Mouse (Mus musculus) thymus, postnatal 14 days (tissue): ENCODE results near the gene Thrb.

Experiments
- DNase-seq: peaks from one replicate; pipeline ENCODE4 v3.0.0; 2021

Thrb gene

GRCm38 (mm10) chr14:17659686-17660328 lies at the start of gene Thrb:
Thrb (plus strand) TSS chr14:17660261.
- DNase-seq: peak; percentile 57

DNA sequence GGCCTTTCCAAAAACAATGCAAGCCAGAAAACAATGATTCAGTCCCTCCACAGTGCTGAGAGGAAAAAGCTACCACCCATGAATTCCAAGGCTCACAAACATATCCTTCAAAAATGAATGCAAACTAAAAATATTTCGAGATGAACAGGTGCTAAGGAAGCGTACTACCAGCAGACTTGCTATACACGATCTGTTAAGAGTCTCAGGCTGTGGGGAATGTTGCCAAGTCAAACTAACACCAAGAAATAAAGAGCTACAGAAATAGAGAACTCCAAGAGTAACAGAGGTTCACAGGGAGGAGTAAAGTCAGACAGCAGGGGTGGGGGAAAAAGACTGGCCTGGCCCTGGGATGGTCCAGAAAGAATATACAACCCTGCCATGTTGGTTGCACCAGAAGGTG lies 38.4 kb upstream of the Thrb start:
- DNase-seq: no peak

DNA sequence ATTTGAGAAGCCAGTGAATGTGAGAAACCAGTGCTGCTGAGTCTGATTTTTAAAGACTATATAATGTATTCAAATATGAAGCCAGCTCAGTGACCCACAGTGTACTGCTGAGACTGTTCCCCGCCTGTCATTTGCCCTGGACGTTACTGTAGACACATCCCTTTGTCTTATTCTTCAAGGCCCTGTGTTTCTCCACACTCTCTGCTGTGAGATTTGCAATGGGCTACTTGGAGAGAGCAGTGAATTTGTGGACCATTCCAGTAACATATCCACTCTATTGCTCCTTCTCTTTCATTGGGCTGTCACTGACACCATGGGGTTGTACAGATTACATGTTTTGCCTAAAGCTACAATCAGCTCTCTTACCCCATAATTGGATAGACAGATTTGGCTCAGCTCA lies 36.1 kb upstream of the Thrb start:
- DNase-seq: no peak

DNA sequence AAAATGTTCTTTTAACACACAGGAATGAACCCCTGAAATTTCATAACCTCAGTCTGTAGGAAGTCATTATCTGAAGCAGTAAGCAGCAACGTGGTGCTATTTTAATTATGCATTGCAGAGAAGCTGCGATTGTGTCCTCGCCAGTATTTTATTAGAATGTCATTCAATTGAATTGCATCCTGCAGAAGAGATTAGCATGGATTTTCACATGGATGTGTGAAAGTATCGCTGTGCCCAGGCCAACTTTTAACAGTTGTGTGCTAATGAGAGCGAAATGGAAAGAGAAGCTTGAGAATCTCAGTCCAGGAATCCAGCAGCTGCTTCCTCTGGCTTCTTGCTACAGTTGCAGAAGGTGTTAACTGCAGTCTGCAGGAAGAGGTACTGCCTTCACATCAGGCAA lies 30.8 kb upstream of the Thrb start:
- no peak for DNase-seq

- peak; percentile 40 for DNase-seq
These were observed 27.1 kb upstream of the Thrb start for GRCm38 (mm10) chr14:17632887-17633522.

DNA sequence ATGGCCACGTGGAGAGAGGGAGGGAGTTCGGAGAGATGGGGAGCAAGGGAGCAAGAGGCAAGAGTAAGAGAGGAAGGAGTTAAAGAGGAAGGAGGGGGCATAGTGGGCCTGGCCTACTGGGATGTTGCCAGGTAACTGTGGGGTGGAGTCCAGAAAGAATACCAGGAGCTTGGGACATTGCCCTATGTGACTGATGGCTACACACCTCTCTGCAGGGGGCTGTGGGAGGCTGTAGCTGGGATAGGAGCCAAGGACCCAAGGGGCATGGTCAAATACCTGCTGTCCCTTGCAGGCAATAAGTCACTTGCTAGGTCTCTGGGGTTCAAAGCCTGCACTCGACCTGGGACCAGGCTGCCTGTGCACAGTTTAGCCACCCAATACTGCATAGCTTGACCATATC lies 23.1 kb upstream of the Thrb start:
- no peak for DNase-seq

GRCm38 (mm10) chr14:17641770-17642169 lies 18.3 kb upstream of the Thrb start:
- DNase-seq: no peak

DNA sequence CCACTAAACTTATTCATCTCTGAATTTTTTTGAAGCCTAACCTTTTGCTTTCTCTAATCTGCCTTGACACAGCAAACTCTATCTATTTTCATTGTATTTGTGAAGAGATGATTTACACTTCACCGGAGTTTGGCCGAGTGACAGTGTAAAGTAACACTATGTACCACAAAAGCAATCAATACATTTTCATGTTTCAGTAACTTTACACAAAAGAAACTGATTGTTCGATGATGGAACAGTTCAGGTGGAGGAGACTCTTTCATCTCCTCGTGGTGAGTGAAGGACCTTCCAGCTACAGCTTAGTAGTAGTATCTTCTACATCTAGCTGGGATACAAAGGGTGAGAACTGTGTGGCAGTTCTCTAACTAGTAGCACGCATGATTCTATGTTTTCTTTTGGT lies 5.0 kb upstream of the Thrb start:
- DNase-seq: no peak

DNA sequence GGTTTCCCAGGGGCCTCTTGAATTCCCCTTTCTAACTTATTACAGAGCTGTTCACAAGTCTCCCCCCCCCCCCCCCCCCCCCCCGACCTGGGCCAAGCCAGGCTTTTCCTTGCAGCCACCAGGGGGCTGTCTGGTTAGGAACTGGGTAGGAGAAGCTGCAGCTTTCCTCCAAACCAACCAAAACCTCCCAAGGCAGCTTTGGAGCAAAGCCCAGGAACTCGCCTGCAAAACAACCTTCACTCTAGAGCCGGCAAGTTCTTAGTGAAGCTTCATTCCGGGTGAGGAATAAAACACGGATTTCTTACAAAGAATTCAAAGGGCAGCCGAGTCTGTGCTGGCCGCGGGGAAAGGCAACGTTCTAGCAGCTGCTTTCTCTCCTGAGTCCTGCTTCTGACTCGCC lies 1.0 kb upstream of the Thrb start:
- DNase-seq: peak; percentile 58

GRCm38 (mm10) chr14:17660329-17661099 lies 453 bp downstream of the Thrb start:
- DNase-seq: peak; percentile 59

DNA sequence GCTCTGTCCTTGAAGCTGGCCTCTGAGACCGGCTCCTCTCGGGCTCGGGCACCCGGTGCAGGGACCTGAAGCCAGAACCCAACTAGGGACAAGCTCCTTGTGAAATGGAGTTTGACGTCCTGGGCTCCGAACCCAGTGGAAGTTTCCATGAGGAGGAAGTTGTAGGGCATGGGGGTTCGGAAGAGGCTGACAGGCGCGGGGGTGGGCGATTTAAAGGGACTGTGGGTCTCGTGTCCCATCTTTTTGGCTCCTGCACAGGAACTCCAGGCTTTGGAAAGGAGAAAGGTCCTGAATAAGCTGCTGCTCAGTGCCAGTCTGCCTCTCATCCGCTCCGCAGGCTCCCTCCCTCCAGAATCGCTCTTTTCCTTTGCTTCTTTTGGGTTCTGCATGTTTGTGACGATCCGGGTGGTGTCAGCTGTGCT lies 1.1 kb downstream of the Thrb start:
- DNase-seq: peak; percentile 16

- no peak for DNase-seq
These were observed 2.0 kb downstream of the Thrb start for GRCm38 (mm10) chr14:17662087-17662486.

- DNase-seq: no peak
These were observed 14.3 kb downstream of the Thrb start for GRCm38 (mm10) chr14:17674335-17674734.

GRCm38 (mm10) chr14:17675214-17675613 lies 15.2 kb downstream of the Thrb start:
- DNase-seq: no peak

GRCm38 (mm10) chr14:17681479-17681878 lies 21.4 kb downstream of the Thrb start:
- no peak for DNase-seq

- no peak for DNase-seq
These were observed 24.8 kb downstream of the Thrb start for GRCm38 (mm10) chr14:17684881-17685280.

- no peak for DNase-seq
These were observed 25.4 kb downstream of the Thrb start for GRCm38 (mm10) chr14:17685491-17685890.

DNA sequence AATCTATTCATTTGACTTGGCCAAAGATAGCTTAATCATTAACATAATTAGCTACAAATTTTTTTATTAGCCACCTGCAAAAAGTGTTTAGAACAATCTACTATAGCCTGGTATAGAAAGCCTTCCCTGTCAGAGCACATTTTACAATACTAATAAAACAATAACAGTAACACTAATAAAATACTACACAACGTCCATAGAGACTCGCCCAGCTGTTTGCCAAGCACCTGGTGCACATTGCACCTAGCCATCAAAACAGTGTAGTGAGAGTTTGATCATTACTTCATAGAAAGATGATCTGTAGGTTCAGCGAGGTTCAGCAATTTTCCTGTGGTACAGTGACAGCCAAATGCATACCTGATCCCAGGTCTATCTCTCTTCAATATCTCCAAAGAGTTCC lies 26.9 kb downstream of the Thrb start:
- DNase-seq: no peak

DNA sequence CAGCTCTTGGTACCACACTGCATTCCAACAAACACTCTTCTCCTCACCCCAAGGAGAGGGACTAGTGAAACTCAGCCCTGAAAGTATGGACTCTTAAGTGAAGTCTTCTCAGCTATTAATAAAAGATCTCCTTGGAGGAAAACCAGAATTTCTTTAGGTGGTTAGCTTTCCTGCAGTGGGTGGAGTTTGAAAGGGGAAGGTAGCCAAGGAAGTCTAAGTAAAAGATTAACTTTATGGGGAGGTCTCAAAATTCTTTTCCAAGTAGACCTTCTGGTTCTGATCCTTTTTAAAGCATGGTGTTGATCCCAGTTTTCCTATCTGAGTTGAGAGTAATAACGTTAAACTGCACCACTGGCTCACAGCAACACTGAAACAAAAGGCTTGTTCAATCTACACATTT lies 31.2 kb downstream of the Thrb start:
- no peak for DNase-seq

DNA sequence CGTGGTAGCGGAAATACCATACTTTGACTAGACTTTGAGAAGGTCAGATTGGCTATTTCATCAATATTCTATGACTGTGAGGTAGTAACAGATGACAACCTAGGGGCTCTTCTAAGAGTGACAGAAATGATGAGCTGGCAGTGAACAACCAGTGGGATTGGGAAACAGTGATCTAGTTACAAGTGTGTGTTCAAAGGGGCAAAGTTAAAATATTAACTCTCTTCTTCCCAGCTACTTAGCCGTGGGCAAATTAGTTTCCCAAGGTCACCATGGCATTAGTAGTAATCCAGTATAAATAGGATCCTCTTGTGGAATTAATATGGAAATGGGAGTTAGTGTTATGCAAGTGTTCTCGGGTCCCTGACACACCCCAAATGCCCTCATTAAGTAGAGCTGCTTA lies 35.5 kb downstream of the Thrb start:
- DNase-seq: no peak

DNA sequence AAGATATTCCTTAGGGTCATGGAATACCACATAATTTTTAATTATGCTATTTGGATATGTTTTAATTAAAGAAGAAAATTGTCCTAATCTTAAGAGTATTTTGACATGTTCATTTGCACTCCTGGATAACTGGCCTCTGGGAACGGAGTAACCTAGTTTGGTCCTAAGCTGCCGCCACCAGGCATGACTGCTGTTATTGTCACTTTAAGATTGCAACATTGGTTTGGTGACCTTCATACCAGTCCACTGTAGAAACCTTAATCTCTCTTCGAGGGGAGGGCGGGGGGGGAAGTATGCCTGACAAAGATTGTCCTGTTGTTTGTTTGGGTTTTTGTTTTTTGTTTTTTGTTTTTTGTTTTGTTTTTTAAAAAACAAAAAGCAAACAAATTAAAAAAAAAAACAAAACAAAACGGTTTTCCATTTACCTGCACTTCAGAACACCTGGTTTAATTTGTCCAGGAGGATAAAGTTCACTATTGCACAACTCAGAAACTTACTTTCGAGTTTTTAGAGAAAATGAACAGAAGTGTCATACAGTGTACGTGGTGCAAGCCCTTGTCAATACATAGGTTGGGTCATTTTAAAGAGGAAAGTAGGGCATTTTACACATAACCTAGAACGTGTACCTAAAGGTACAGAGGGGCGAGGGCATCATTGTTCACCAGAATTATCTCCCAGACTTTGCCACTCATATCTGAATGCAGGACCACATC lies 38.0 kb downstream of the Thrb start:
- DNase-seq: no peak

DNA sequence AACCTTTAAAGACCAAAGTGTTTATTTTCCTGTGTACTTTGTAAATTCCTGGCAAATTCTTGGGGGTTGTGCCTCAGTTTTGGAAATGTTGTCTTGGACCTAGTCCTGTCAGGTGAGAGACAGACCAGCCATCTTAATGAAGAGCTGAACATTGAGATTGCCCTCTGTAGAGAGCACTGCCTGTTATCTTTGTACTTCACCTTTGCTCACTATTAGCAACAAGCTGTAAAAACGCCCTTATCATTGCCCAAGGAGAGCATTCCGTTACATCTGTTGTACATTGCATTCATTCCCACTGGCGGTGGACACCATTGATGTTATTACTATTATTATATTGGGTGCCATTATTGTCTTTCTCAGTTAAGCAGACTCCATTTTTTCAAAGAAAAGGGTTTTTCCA lies 40.2 kb downstream of the Thrb start:
- no peak for DNase-seq

GRCm38 (mm10) chr14:17713297-17713904 lies 53.3 kb downstream of the Thrb start:
- DNase-seq: no peak
